Mouse (Mus musculus): Measurements from ENCODE around the gene Gstp2.

DNA sequence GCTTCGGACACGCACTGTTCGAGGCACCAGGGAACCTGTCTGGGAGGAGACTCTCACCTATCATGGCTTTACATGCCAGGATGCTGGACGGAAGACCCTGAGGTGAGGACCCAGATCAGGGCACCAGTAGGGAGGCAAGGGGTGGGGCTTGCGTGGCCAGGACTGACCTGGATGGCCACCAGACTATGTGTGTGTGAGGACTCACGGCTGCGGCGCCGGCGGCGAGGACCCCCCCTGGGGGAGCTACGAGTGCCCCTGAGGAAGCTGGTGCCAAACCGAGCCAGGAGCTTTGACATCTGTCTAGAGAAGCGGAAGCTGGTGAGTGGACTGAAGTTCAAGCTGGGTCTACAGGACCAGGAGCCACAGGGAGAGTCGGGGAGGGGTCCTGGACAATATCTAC, 41.5 kb downstream of the Gstp2 start:
- TF ChIP-seq POLR2A (IDR thresholded peaks at IDR 0.05; ENCODE audit: borderline replicate concordance, control insufficient read depth, low read depth, low read length) (no peak), CTCF (IDR thresholded peaks at IDR 0.05; ENCODE audit: control insufficient read depth, insufficient read depth, low read length) (no peak)
